Mouse (Mus musculus): ENCODE measurements at regions not wholly inside any gene's neighbourhood (a gene's known extent, or its start where the extent isn't known, plus 50 kb on each side); places are given as distances from the start of the nearest gene placed in this dataset.

DNA sequence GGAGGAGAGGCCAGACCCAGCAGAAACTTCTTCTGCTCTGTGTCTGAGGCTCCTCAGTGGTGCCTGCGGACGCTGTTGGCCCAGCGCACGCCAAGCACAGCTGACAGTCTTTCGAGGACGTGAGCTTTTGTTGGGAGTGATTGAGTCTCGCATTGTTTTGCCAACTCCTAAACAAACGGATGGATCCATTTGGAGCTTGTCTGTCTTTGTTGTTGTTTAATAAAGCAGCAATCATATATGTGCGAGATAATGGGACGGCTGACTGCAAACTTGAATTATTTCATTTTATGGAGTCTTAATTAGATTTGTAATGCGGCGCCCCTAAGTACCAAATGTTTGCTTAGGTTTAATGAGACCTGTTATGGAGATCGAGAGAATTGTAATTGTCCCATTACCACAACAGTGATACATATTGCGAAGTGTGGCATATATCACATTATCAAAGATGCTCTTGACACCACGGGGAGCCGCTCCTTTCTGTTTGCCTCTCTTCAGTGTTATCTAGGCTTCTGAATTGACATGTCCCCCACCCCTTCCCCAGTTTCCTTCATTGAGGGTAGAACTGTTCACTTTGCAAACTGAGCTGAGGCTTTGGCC, 117.6 kb upstream of the Hdac4 start:
- TF ChIP-seq CTCF (IDR thresholded peaks at IDR 0.05; ENCODE audit: low read depth) (no peak), EP300 (IDR thresholded peaks at IDR 0.05; ENCODE audit: low read depth) (no peak)

Data from heart, postnatal 0 days (tissue).